Mouse (Mus musculus) embryo, embryonic 11.5 days (tissue): Measurements from ENCODE around the gene Prm1.

Experiments used
- DNase-seq: peaks from one replicate; pipeline ENCODE4 v3.0.0-alpha.2; 2012; ENCODE audit warnings: low read depth, low spot score

Prm1 gene

GRCm38 (mm10) chr16:10749226-10749625, 56.4 kb downstream of the Prm1 start:
- DNase-seq: no peak
